Mouse (Mus musculus) embryo, embryonic 10 days (tissue): ENCODE measurements at regions not wholly inside any gene's neighbourhood (a gene's known extent, or its start where the extent isn't known, plus 50 kb on each side); places are given as distances from the start of the nearest gene placed in this dataset.
"Not testable (repeated sequence)": the region's sequence is repeated elsewhere in the genome, so short reads cannot be mapped to it uniquely, and the experiment has no call there.

Source experiments
- DNase-seq: peaks from one replicate; pipeline ENCODE4 v3.0.0-alpha.2; 2015; ENCODE audit warnings: low spot score

DNA sequence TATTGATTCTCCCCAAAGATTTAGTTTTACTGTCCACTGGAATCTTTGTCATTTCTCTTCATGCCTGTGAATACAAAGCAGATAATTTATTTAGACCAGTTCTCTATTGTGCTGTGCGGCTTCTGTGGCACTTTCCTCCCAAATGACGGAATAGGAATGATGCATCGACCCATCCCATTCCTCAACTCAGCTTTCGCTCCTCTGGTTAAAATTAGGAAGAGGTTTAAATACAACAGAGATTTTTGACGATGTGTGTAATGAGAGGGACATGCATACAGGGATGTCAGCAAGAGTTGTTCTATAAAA lies 187.2 kb upstream of the Tsc22d2 start:
- no peak for DNase-seq

DNA sequence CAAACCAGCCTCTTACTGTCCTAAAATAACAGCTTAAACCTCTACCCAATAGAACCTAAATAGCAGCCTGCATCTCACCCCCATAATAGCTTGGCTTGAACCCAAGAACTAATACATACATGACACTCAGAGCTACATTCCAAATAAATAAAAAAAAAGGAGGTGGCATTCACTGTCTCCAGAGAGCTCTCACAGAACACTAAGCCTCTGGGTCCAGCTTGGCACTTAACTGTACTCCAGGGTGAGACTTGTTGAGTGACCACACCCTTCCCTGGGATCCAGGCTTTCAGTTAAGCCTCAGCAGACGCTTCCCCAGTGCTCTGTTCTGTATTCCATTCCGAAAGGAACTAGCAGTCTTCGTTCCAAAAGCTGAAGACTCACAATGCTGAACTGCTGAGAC lies 186.3 kb upstream of the Tsc22d2 start:
- no peak for DNase-seq

DNA sequence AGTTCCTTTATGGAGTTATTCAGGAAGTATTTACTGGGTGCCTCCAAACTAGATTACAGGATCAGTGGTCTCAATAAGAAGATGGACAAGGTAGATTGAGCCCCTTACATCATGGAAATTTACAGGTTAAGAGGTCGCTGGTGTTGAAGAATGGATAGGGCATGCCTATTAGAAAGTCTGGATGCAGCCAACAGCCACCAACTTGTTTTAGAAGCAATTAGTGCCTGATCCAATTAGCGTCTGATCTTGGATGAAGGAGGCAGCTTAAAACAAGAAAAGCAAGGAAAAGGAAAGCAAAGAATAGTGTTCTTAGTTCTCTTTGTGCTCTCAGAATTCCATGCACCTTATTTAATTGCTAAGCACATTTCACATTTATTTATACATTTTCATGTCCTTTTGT lies 182.8 kb upstream of the Tsc22d2 start:
- no peak for DNase-seq

DNA sequence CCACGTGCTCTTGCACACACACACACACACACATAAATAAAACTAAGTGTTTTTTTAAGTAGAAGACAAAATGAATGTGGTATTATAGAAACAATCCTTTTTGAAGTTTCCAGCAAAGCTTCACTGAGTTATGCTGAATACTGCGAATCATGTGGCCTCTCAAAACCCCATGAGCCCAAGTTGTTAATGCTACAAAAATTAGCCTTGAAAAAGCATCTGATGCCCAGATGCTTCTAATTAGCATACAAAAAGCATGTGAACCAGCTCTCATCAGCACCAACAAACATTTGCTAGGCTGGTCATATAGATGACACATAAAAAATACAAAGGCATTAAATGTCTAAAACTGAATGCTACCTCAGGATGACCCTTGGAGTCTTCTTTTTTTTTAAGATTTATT lies 181.2 kb upstream of the Tsc22d2 start:
- DNase-seq = no peak

DNA sequence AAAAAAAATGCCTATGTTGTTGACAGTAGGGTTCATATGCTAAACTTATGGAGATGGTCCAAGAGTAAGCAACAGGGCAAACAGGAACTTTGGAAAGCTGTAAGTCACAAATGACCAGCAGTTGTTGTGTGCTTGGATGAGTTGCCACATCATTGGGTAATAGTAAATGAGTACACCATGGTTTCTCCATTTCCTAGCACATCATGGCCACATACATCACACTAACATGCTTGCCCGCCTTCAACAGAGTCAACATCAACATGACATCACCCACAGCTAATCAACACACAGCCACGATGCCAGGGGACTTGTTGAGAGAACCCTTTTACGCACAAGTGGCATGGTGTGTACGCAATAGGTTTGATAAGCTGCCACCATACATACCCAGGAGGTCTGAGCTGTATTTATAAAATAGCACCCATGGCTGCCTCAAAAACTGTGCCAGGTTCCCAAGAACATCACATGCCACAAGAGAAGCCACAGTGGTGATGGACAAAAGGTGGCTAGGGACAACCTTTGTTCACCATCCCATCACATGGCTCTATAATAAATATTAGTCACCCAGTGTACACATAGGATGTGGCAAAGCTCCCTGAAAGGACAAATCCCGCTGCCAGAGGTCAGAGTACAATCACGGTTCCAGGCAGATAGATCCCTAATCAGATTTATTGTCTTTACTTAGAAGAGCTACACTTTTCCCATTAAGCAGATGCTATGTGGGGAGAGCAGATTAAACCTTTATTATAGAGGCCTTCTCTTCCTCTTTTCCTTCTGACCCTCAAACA lies 179.5 kb upstream of the Tsc22d2 start:
- DNase-seq = no peak

DNA sequence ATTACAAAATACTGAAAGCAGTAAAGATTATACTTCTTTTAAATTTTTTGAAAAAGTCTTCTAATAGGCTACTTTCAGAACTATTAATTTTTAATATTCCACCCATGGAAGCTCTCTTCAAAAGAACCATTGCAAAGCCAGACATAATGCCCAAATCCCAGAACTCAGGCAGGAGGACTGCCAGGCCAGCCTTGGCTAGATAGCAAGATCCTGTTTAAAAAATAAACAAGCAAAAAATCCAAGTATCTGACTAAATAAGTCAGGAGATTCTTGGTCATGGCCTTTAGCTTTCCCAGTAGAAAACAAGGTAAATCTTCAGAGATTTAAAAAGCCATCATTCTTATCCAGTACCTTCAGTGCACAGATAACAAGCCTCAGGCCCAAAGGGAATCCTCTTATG lies 176.4 kb upstream of the Tsc22d2 start:
- no peak for DNase-seq

DNA sequence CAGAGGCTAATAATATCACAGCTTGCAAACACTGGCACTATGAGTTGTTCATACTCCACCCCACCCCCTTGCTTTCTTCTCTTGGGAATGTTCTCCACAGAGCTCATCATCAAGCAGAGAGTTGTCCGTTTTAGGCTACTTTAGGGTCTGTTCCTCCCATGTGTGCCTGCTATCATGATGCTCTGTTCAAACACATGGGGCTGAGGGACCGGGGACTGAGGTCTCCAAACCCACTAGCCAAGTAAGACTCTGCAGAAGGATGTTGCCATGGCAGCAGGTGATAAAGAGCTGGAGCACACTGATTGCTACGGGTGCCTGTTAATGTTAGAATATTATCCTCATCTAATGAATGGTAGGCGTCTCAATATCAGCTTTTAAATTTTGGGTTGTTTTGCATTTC lies 173.7 kb upstream of the Tsc22d2 start:
- DNase-seq = no peak

DNA sequence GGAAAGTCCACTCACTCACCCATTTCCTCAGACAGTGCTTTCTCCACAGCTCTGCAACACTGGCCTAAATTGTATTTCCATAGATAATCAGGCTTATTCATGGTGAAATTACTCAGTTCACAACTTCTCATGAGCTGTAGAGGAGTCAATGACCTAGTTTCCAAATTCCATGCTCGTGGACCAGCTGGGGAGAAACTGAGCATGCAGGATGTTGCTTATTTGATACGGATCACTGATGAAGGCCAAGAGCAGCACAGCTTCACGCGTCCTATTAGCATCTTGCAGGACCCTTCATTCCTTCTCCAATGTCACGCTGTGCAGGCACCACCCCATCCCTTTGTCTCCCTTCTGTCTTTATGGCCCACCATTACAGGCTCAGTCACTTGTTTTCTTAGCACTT lies 169.2 kb upstream of the Tsc22d2 start:
- peak; percentile 58 for DNase-seq

DNA sequence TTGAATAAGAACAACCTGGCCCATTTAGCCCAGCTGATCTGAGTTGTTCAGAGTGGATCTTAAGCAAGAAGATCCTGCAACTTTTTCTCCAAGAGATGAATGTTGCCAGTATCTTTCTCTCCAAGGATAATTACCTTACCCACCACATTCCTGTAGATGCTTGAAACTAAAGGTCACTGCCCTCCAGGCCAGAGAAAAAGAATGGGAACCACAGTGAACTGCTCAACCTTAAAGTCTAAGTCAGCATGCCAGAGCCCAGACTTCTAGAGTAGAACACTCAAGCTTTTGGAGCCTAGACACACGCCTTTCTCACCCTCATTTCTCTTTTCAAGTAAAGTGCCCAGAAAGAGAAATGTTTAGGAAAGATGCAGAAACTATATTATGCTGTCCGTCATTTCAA lies 166.5 kb upstream of the Tsc22d2 start:
- no peak for DNase-seq

DNA sequence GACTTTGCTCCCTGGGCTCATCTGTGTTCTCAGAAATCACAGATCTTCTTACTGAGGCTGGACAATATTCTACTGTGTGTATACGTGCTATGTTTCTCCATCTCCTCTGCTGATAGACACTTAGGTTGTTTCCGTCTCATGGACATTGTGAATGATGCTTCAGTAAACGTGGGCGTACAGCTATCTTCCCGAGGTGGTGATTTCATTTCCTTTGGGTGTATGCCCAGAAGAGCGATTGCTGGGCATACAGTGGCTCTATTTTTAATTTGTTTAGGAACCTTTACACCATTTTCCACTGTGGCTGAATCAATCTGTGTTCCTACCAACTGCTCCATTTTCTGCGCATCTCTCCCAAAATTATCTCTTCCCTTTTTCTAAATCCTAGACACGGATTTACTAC lies 160.6 kb upstream of the Tsc22d2 start:
- no peak for DNase-seq

DNA sequence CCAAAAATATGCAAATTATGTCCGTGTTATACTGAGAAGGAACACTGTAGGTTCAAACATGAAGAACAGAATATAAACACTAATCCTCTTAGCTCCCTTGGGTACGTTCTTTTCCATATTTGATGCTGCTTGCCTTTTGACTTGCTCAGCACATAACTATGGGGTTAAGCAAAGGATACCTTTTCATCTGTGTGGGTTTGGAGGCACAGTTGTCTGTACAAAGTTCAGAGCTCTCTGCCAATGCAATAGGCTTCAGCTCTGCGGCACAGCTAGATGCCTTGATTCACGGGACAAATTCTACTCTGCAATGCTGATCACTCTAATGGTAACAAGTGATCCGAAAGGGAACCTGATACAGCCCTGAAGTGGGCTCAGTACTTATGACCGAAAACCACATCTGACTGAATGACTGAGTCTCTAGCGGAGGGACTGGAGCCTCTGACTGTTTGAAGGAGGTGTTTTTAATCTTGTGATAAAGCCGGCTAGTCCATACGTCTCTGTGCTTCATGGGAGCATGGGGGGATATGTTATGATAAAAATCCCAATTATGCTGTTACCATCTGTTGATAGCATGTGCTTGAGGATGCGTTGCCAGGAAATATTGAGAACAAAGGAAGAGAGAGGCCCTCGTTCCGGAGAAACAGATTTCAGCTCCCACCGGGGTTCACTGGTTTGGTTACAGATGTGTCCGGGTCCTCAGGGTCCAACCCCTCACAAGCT lies 146.7 kb upstream of the Tsc22d2 start:
- DNase-seq = no peak

DNA sequence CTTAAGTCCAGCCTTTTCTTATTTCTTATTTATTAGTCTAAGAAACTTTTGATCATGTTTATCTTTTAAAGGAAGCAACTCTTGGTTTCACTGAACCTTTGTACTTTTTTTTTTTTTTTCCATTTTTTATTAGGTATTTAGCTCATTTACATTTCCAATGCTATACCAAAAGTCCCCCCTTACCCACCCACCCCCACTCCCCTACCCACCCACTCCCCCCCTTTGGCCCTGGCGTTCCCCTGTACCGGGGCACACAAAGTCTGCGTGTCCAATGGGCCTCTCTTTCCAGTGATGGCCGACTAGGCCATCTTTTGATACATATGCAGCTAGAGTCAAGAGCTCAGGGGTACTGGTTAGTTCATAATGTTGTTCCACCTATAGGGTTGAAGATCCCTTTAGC lies 143.1 kb upstream of the Tsc22d2 start:
- not testable (repeated sequence) for DNase-seq

DNA sequence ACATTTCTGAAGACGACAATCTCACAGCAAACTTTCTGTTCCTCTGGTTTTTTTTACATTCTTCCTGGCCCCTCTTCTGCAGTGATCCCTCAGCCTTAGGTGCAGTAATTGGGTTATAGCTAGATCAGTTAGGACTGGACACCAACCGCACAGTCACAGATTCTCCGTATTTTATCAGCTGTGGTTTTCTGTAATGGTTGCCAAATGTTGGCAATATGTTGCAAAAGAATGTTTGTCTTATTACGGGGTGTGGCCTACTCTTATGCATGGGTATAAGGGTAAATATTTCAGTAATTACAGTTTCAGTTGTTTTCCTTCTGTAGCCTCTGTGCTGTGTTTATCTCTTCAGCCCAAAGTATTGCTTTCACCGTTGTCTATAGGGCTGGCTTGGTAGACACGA lies 133.2 kb upstream of the Tsc22d2 start:
- DNase-seq = no peak

DNA sequence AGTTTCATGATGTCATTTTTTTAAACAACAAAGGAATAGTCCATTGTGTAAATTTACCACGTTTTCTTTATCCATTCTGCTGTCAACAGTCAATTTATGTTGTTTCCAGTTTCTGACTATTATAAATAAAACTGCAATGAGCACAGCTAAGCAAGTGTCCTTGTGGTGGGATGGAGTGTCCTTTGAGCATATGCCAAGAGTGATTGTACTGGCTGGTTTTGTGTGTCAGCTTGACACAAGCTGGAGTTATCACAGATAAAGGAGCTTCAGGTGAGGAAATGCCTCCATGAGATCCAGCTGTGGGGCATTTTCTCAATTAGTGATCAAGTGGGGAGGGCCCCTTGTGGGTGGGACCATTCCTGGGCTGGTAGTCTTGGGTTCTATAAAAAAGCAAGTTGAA lies 130.1 kb upstream of the Tsc22d2 start:
- DNase-seq = not testable (repeated sequence)

DNA sequence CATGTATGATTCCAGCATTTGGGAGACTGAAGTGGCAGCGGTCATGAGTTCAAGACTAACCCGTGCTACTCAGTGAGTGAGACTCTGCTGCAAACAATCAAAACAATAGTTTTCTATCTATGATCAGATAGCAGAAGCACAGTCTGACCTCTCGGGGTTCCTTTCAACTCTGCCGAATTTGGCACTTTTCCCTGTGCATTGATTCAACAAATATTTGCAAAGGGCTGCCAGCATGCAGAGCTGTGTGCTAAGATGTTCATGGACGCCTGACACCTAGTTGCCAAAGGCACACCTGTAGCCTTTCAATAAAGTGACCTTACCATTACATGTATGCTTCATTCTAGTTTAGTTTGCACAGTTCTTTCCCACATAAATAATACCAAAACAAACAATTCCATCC lies 118.7 kb upstream of the Tsc22d2 start:
- DNase-seq = no peak

DNA sequence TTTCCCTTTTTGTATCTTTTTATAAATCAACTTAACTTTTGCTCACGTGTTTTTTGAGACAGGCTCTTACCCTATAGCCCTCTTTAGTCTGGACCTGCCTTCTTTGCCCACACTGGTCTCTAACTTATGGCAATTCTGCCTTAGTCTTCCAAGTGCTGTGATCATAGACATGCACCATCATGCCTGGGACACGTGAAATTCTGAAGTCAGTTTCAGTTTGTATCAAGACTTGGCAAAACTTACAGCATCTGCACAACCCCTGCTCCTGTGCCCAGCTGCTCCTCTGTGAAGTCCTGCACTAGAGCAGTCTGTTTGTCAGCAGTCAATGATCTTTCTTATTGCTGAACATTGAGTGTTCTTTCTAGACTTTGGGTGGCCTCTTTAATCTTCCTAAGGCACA lies 114.3 kb upstream of the Tsc22d2 start:
- no peak for DNase-seq

DNA sequence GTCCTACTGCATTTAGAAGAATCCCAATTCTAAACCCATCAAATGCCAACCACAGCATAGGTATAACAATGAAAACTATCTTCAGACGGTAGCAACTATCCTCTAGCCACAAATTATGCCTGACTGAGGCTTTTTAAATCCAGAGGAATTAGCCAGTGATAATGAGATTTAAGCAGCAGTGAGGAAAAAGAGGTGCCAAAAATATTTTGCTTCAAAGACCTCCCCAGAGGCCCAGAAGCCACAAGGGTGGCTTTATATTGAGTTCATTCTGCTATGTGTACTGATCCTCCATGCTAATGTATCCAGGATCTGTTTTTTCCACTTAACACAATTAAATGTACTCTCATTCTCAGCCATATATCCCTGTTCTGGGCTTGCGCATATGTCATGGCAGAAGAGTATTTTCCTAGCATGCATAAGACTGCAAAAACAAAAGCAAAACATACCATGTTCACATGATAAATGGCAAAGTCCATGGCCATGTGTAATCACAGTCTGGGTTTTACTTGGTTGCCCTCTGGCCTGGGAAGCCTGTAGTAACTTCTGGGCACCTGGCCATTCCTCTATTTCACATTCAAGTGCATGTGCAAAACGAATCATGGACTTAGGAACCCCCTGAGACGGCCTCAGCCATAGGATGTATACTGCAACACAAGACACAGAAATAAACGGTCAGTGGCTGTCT lies 113.6 kb upstream of the Tsc22d2 start:
- DNase-seq = no peak

DNA sequence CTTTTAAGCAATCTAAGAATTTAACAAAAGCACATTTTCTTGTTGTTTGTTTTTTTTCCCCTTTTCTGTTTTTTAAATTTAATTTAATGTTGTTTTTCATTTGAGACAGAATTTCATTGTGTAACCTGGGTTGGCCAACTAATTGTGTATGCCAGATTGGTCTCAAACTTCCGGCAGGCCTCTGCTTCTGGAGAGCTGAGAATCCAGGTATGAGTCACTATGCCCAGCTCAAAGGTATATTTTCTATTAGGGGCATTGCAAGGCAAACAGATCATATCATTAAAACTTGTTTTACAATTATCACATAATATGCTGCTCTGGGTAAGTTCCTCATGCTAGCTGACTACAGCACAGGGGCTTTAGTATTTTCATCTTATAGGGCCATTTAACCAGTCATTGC lies 112.2 kb upstream of the Tsc22d2 start:
- DNase-seq = no peak

DNA sequence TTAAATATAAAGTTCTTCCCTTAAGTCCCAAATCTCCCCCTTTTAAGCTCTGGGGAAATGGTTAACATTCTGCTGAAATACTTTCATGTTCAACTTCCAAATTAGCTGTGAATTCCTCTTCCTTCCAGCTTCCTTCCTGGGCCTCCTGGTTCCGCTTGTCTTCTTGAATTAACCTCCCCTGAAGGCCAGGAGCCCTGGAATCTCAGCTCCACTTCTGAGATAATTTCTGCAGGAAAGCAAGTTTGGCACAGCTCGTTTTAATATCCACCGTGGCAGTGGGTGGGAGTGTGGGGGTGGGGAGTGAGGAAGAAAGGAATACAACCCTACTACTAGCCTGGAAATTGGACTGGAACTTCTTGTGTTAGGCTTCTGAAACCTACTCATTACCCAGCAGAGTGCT lies 110.8 kb upstream of the Tsc22d2 start:
- DNase-seq = no peak

DNA sequence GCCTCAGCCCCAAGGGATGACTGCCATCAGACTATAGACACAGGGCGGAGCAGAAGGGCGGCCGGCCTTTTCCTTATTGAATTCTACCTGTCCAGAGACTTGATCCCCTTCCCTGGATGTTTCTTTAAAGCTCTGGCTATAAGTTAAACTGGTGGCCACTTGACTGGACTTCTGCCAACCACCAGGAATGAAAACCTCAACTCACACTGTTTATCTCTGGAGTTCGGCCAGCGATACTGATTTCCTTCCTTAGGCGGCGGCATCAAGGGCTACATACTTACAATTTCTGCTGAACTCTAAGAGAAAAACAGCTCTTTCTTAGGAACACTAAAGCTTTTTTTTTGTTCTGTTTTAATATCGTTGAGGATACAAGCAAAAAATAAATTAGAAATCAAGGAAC lies 104.9 kb upstream of the Tsc22d2 start:
- DNase-seq = no peak

DNA sequence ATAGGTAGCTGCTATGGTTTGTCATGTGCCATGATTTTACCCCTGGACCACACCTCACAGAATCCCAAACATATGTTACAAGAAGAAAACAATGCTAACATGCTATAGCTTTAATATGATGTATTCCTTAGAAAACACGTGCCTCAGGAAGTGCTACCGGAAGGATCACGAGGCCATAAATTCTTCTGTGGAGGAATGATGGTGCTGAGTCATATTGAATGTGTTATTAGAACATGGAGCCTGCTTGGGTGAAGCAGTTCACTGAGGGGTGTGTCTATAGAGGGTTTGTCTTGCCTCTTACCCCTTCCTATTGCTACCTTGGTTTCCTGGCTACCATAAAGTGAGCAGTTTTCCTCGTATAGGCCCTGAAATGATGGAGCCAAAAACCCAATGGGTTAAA lies 104.1 kb upstream of the Tsc22d2 start:
- no peak for DNase-seq

DNA sequence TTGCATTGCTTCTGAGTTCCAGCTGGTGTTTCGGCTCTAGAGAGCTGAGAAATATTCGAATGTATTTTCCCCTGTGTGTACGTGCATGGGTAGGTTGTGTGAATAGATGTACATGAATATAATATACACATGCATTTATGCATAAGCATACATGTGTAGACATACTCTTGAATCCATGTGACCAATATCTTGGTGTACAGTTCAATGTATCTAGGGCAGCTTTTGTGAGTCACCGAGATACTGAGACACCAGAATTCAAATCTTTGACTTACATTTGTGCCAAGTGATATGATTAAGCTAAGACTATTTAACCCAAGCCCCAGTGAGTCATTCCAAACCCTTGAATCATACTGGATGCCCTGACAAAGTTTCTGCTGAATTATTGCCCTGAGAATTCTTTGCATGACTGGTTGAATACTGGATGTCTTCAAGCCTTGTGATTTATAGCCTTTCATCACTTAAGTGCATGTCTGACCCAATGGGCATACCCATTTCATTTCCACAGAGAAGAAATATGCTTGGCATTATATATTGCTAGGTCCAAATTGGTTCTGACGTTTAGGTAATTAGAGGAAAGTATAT lies 103.3 kb upstream of the Tsc22d2 start:
- no peak for DNase-seq

DNA sequence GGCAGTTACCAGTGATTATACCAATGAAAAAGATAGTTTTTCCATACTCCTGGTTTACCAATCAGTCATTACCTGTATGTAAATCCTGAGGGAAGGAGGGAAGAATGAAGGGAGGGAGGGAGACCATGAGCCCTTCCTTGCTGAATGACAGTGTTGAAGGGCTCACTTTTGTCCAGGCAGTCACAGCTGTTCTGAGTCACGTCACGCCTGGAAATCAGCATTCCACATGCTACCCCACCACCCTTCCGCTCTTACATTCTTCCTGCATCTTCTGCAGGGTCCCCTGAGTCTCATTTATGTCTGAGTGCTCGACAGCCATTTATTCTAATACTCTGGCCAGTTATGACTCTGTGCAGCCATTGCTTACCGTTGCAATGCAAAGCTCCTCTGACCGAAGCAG lies 101.9 kb upstream of the Tsc22d2 start:
- DNase-seq = no peak
